Mouse (Mus musculus) cortical plate, adult 2 months (tissue): ENCODE results near the gene Prr18. TPM values are rescaled to one million over a fixed set of nuclear protein-coding genes. Genes with fewer than 3 reads are reported as not detected.

Experiments used
- H3K27ac ChIP-seq: fragments of 200-500 bp; 2 replicates; pipeline ENCODE4 v1.5.1; 2012; ENCODE audit warnings: low read length, control low read depth, inconsistent platforms; ENCODE audit not compliant: insufficient read depth
- H3K4me1 ChIP-seq: fragments of 200-500 bp; 2 replicates; pipeline ENCODE4 v1.6.1; 2011; ENCODE audit warnings: low read length; ENCODE audit not compliant: control insufficient read depth, insufficient read depth
- H3K4me3 ChIP-seq: fragments of 200-500 bp; 2 replicates; pipeline ENCODE4 v1.5.1; 2011; ENCODE audit warnings: mild to moderate bottlenecking, low read length, control low read depth; ENCODE audit not compliant: insufficient read depth
- CTCF ChIP-seq: fragments of 200-500 bp; IDR thresholded peaks from 2 replicates; pipeline ENCODE4 v1.5.1; 2011; ENCODE audit warnings: mild to moderate bottlenecking, control low read depth, low read length; ENCODE audit not compliant: insufficient read depth; ENCODE audit errors: extremely low read depth
- POLR2A ChIP-seq: fragments of 200-500 bp; IDR thresholded peaks from 2 replicates; pipeline ENCODE4 v1.6.1; 2011; ENCODE audit warnings: mild to moderate bottlenecking, low read length, control low read depth; ENCODE audit not compliant: insufficient read depth; ENCODE audit errors: extremely low read depth
- polyA plus RNA-seq: library from polyadenylated mRNA; depleted of rRNA; stranded (reverse); fragments of >200 nt; gene quantifications from 2 replicates; pipeline ENCODE4 v1.2.3, GENCODE M21; 2012

The Prr18 gene
- polyA plus RNA-seq, 1 experiment, result 40.8 TPM

DNA sequence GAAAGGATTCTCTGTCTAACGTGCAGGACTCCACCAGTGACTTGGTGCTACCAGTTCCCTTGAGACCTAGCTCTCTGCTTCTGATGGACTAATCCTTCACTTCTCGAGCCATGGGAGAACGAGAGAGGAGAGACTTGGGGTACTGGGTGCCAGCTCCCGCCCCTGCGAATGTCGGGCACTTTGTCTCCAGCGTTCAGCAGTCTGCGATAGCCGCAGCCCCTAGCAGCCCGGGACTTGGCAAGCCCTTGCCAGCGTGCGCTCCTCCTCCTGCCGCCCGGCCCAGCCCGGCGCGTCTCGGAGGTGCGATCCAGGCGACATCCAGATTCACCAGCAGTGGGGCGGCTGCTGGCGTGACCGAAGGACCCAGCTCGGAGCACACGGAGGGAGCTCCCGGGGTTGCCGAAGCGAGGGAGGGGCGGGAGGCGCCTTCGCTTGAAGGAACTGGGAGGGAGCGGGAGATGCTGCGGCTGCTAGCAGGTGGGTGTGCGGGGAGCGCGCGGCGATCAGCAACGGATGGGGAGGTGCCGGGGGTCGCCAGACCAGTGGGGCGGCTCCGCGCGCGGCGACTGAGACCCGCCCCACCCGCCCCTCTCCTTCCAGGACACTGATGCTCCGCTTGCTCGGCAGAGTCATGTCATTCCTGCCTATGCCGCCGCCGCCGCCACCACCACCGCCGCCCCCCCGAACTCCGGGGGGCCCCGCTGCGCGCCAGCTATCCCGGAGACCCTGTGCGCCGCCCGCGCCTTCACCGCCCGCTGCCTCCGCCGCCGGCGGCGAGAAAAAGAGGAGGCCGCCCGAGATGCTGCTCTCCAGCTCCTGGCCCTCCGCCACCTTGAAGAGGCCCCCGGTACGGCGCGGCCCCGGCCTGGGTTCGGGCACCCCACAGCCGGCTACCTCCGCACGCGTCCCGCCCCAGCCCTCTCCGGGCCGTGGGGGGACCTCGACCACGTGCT is 3.4 kb downstream of the Prr18 start:
- 0 out of 2 replicates have a peak, but pooled peaks have one; percentile 7 for TF ChIP-seq POLR2A
- TF ChIP-seq CTCF, result no peak
- peaks cover 5% of the 10 kb centered on the region for H3K4me1 ChIP-seq
- peak overlapping the region; percentile 93 for H3K27ac ChIP-seq
- peak overlapping the region; percentile 47 for H3K4me3 ChIP-seq

GRCm38 (mm10) chr17:8341360-8341963 is 4.2 kb downstream of the Prr18 start:
- Histone ChIP-seq H3K4me1 (peaks cover 5% of the 10 kb centered on the region), H3K27ac (peak overlapping the region; percentile 93), H3K4me3 (peak overlapping the region; percentile 47)
- TF ChIP-seq CTCF, result no peak
- no peak for TF ChIP-seq POLR2A

DNA sequence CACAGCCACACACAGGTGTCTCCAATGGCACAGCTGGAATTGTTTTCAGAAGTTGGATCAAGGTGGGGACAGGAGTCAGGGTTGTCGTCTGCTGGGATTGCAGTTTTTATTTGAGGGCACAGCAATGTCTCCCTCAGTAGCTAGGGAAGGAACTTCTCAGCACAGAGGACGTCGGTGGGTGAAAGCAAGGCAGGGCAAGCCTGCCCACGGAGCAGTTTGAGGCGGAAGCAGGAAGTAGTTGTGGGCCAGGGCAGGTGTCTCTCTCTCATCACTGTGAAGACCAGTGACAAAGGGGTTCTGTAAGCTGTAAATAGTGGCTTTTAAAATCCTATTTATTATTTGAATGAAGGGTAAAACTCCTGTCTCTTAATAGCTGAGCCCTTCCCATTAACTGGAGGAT is 5.4 kb downstream of the Prr18 start:
- peak overlapping the region; percentile 47; the same call in 1 of the 2 replicates for H3K4me3 ChIP-seq
- TF ChIP-seq POLR2A (no peak), CTCF (no peak)
- H3K4me1 ChIP-seq, result peaks cover 5% of the 10 kb centered on the region
- no peak overlapping the region for H3K27ac ChIP-seq

DNA sequence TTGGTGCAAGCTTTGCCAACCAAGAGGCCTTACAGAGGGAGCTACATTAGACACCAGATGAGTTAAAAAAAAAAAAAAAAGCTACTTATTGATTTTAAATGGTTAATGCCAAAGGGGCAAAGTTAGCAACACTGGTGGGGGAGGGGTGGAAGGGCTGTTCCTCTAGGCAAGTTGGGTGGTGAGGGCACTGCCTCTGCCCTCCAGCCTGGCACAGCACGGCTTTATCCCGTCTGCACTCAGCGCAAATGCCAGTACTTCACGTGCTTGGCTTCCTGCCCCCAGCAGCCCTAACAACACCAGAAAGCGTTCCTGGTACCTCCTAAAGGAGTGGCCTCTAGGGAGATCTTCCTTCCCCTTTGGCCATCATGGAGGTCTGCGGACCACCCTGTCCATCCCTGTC is 6.2 kb downstream of the Prr18 start:
- Histone ChIP-seq H3K4me1 (peaks cover 5% of the 10 kb centered on the region), H3K27ac (no peak overlapping the region), H3K4me3 (no peak overlapping the region)
- TF ChIP-seq CTCF (no peak), POLR2A (no peak)

DNA sequence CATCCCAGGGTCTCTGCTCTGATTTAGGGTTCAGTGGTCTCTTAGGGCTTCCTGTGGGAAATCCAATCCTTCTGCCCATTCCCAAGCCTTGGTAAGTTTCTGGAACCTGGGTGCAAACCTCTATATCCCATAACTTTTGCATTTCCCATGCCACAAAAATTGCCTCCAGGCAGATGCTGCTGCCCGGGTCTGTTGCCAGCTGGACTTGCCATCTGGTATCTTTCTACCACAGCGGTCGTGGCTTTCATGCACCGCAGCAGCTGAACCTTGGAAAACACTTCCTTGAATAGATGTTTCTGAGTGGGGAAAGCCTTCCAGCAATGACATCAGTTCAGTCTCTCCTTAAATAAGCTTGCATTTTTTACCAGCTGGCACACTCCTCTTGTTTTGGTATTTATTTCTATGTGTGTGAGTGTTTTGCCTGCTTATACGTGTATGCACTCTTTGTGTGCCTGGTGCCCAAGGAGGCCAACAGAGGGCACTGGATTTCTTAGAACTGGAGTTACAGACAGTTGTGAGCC is 10.6 kb downstream of the Prr18 start:
- no peak overlapping the region for H3K27ac ChIP-seq
- H3K4me1 ChIP-seq, result no peaks in the 10 kb centered on the region; the same call in 1 of the 2 replicates
- TF ChIP-seq POLR2A (no peak), CTCF (no peak)
- H3K4me3 ChIP-seq, result no peak overlapping the region

GRCm38 (mm10) chr17:8348941-8349340 is 11.7 kb downstream of the Prr18 start:
- Histone ChIP-seq H3K4me1 (no peaks in the 10 kb centered on the region; the same call in 1 of the 2 replicates), H3K4me3 (no peak overlapping the region), H3K27ac (no peak overlapping the region)
- TF ChIP-seq CTCF (no peak), POLR2A (no peak)

GRCm38 (mm10) chr17:8351088-8351487 is 13.8 kb downstream of the Prr18 start:
- no peaks in the 10 kb centered on the region; the same call in 1 of the 2 replicates for H3K4me1 ChIP-seq
- TF ChIP-seq CTCF (no peak), POLR2A (no peak)
- no peak overlapping the region for H3K4me3 ChIP-seq
- peak overlapping the region; percentile 86 for H3K27ac ChIP-seq

GRCm38 (mm10) chr17:8355692-8356091 is 18.4 kb downstream of the Prr18 start, which contains the start of gene T2:
TSS of gene T2 (plus strand) at chr17:8355992.
- Histone ChIP-seq H3K4me1 (no peaks in the 10 kb centered on the region), H3K4me3 (no peak within 1 kb of the TSS), H3K27ac (no peak within 1 kb of the TSS)
- TF ChIP-seq POLR2A (no peak), CTCF (no peak)

DNA sequence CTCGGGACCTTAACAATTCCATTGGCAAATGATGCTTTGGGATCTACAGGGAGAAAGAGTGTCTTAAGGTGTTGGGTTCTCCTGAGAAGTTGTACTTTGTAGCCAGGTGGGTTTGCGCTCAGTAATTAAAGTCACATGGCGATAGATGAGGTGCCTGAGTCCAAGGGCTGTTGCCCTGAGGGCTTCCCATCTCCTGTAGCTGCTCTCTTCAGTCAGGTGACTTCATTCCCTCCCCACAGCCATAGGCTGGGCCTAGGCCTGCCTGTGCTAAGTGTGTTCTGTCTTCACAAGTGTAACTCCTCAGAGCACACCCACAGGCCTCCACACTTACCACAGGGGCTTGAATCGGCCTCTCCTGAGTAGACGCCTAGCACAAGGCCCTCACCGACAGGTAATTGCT is 20.2 kb downstream of the Prr18 start:
- no peak for TF ChIP-seq POLR2A
- TF ChIP-seq CTCF, result no peak

More for the DNA sequence above, 20.2 kb downstream of the Prr18 start:
- Histone ChIP-seq H3K27ac (no peak overlapping the region), H3K4me1 (no peaks in the 10 kb centered on the region), H3K4me3 (no peak overlapping the region)
